Mouse (Mus musculus) B cell, adult 2 months (primary cell): ENCODE data around the gene Tnfsf8.

Experiments used
- DNase-seq, 2 experiments: peaks; one replicate each; pipeline ENCODE4 v3.0.0; 2022

Tnfsf8 gene

GRCm38 (mm10) chr4:63840457-63840856, 20.7 kb downstream of the Tnfsf8 start:
- peak; percentile 51 to 61 for DNase-seq

- no peak for DNase-seq
These were observed 38.0 kb downstream of the Tnfsf8 start for GRCm38 (mm10) chr4:63823136-63823535.

- DNase-seq = no peak
These were observed 43.6 kb downstream of the Tnfsf8 start for GRCm38 (mm10) chr4:63817505-63817904.

GRCm38 (mm10) chr4:63815668-63816067, 45.5 kb downstream of the Tnfsf8 start:
- DNase-seq = no peak

GRCm38 (mm10) chr4:63798083-63798482, 63.1 kb downstream of the Tnfsf8 start:
- DNase-seq = no peak

- no peak for DNase-seq
These were observed 64.6 kb downstream of the Tnfsf8 start for GRCm38 (mm10) chr4:63796527-63796926.

GRCm38 (mm10) chr4:63792328-63792727, 68.8 kb downstream of the Tnfsf8 start:
- no peak for DNase-seq

- no peak for DNase-seq
These were observed 75.7 kb downstream of the Tnfsf8 start for GRCm38 (mm10) chr4:63785466-63785865.

- no peak for DNase-seq
These were observed 77.3 kb downstream of the Tnfsf8 start for GRCm38 (mm10) chr4:63783826-63784225.

GRCm38 (mm10) chr4:63782970-63783613, 78.1 kb downstream of the Tnfsf8 start:
- no peak for DNase-seq
